Mouse (Mus musculus) left cerebral cortex, postnatal 4 days (tissue): ENCODE measurements at regions not wholly inside any gene's neighbourhood (a gene's known extent, or its start where the extent isn't known, plus 50 kb on each side); places are given as distances from the start of the nearest gene placed in this dataset.
"Not testable (repeated sequence)": the region's sequence is repeated elsewhere in the genome, so short reads cannot be mapped to it uniquely, and the experiment has no call there.

Experiments
- DNase-seq: peaks from one replicate; pipeline ENCODE4 v3.0.0-alpha.2; 2022
- intact Hi-C: fragments of 180-260 bp; cut with DNase I; formaldehyde crosslinking; loops from one replicate; pipeline ENCODE4 v1.15.1; 2025

GRCm38 (mm10) chr3:11323101-11323500 is 987.6 kb upstream of the Gm38303 start:
- DNase-seq: no peak
- intact Hi-C loops: no loop called here

GRCm38 (mm10) chr3:11293001-11293400 is 957.5 kb upstream of the Gm38303 start:
- intact Hi-C loops: no loop called here
- DNase-seq: no peak

GRCm38 (mm10) chr3:11261052-11261451 is 925.6 kb upstream of the Gm38303 start:
- no peak for DNase-seq
- intact Hi-C loops: no loop called here

- intact Hi-C loops: no loop called here
Observed at GRCm38 (mm10) chr3:11213996-11214395, 878.5 kb upstream of the Gm38303 start.

GRCm38 (mm10) chr3:11212921-11213648 is 877.6 kb upstream of the Gm38303 start:
- intact Hi-C loops, DNase-seq: not testable (repeated sequence)

More at GRCm38 (mm10) chr3:11213996-11214395, 878.5 kb upstream of the Gm38303 start:
- no peak for DNase-seq

GRCm38 (mm10) chr3:11212290-11212912 is 876.9 kb upstream of the Gm38303 start:
- intact Hi-C loops, DNase-seq: not testable (repeated sequence)

- intact Hi-C loops: not testable (repeated sequence)
Observed at GRCm38 (mm10) chr3:11210920-11211811, 875.7 kb upstream of the Gm38303 start.

GRCm38 (mm10) chr3:11174002-11174401 is 838.5 kb upstream of the Gm38303 start:
- intact Hi-C loops: no loop called here
- no peak for DNase-seq

More at GRCm38 (mm10) chr3:11210920-11211811, 875.7 kb upstream of the Gm38303 start:
- DNase-seq: not testable (repeated sequence)

- peak; percentile 29 for DNase-seq
- intact Hi-C loops: no loop called here
Observed at GRCm38 (mm10) chr3:11155350-11155749, 819.9 kb upstream of the Gm38303 start.
